Mouse (Mus musculus) brain, adult 2 months (tissue): ENCODE measurements around the gene Fam57b.

Experiments
- DNase-seq: peaks from one replicate; pipeline ENCODE4 v3.0.0; 2011; ENCODE audit warnings: low read depth, low spot score

Fam57b gene

DNA sequence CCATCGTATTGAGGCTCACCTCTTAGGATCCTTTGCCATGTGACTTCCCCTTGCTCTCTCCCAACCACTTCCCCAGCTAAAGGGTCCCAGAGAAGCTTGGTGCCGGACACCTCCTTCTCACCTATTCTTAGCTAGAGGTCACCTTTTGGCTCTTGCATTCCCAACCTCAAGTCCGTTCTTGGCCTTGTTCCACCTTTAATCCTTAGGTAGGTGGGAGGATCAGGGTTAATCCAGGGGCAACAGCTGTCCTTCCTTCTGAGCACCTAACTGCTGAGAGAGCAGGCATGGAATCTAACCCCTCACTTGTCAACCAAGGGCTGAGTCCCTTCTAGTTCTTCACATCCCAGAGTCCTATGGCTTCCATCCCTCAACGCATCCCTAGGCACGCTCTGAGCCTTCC, 28.5 kb downstream of the Fam57b start:
- DNase-seq, result no peak

DNA sequence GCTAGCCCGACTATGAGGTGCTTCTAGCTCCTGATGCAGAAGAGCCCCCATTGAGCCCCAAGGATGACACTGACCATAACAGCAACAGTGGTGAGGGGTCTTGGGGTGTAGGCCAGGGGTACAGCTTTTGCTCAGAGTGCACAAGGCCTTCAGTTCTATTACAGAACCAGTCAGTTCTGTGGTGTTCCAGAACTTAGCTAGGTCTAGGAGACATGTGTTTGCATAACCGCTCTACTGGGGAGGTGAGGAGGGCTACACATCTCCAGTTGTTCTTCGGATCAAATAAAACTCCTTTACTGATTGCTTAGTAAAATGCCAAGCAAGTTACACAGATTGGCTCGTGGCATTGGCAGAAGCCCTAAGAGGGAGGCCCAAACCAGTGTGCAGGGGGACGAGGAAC, 34.1 kb downstream of the Fam57b start, which contains the start of gene 4930451I11Rik:
Gene 4930451I11Rik (minus strand): TSS at position 101 of the 400 bp plus-strand sequence.
- no peak for DNase-seq

DNA sequence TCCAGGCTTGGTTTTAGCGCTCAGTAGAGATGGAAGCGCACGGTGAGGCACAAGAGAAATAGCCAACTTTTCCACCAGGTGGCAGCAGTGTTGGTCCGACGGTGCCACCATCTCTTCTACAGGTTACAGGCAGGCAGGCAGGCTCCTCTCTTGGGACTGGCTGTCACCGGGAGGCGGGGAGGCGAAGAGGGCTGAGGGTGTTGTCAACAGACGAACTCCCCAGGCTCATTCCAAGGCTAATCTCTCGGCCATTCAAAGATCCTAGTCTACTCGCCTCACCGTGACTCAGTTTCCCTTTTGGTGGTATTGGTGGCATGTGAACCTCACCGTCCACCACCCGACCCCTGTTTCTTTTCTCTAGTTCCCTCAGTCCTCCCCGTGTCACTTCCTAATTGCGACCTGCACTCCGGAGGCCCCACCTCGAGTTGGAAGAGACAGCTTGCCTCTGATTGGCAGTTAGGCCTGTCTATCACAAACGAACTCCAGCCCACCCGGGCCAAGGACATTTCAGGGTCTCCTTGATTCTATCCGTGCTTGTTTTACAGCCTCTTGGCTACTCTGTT, 34.6 kb downstream of the Fam57b start:
- peak; percentile 91 for DNase-seq

DNA sequence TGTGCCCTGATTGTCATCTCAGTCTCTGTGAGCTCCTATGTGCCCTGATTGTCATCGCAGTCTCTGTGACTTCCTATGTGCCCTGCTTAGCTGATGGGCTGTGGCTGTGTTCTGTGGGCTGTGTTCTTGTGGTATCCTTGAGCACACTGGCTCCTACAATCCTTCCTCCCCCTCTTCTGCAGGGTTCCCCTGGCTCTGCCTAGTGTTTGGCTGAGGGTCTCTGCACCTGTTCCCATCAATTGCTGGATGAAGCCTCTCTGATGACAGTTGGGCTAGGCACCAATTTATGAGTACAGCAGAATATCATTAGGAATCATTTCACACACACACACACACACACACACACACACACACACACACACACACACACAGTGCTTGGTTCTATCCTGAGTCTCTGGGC, 35.8 kb downstream of the Fam57b start:
- no peak for DNase-seq

DNA sequence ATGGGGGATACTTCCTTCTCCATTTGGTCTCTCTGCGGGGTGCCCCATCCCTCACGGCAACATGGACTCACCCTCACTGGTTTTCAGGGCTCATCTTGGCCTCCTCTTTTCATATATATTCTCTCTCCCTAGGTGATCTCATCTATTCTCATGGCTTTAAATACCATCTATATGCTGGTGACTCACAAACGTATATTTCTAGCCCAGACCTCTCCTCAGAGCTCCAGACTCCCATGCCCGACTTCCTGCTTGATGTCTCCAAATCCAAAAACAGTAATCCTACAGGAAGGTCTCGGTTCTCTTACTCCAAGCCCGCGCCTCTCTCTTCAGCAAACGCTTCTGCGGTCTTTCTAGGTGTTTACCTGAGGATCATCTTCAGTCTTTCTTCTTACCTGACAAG, 45.8 kb downstream of the Fam57b start:
- peak; percentile 46 for DNase-seq

DNA sequence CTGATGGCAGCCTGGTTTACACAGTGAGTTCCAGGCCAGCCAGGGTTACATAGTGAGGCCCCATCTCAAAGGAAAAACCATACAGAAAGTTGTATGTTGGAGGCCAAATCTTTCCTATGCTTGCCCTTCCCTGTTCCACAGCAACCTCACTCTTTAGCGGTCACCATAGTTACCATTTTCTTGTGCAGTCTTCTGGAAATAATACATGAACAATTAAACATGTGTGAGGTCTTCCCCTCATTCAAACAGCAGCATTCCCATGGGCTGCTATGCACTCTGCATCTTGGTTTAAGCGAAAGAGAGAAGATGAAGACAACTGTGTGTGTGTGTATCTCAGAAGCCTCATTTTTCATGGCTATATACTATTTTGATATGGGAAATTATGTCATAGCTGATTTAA, 48.0 kb downstream of the Fam57b start:
- DNase-seq, result no peak

DNA sequence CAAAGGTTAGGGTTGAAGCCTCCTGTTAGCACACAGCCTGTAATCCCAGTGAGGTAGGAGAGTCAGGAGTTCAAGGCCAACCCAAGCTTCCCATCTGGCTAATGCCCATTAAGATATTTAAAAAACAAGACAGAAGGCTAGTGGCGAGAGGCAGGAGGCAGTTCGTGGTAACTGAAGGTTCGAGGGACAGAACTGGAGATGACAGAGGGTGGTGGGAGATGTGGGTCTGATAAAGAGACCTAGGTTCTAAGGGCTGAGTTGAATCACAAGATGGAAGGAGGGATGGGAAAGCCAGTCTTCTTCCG, 49.6 kb downstream of the Fam57b start, which contains the start of gene Doc2a:
Gene Doc2a (plus strand): TSS at position 301 of the 305 bp plus-strand sequence.
- no peak for DNase-seq

DNA sequence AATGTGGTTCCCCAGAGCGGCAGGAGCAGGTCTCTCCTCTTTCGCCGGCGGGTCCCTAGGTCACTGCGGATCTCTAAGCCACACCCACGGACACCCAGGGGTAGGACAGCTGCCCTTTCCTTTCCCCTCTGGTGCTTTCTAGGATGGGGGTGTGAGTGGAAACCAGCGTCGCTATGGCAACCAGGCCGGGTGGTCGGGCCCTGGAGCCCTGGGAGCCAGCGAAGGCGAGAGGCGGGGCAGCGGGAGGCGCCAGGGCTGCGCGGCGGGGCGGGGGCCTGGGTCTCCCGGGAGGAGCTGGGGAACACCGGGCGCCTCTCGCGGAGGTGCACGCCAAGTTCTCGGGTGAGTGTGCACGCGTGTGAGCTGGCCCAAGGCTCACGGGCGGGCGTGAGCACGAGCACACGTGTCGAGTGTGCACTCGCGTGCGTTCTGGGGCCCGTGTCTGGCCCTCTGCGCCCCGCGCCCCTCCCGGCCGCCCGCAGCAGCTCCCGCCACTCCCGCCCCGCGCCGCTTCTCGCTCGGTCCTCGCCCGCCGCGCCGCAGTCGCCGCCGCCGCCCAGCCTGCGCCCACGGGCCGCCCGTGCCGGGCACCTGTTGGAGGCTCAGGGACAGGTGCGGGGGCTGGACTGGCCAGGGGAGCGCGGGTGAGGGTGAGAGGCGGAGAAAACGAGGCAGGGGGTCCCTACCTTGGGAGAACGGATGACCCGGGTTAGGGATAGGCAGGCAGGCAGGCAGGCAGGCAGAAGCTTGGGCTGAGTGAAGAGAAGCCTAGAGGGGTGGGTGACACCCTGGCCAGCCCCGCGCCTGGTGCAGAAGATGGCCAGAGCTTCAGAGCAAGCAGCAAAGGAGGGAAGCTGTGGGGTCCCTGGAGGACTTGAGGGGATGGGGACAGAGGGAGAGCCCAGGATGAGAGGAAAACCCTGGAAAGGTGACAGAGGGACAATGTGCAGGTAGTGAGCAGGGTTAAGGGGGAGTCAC, 50.2 kb downstream of the Fam57b start:
- peak; percentile 32 for DNase-seq

DNA sequence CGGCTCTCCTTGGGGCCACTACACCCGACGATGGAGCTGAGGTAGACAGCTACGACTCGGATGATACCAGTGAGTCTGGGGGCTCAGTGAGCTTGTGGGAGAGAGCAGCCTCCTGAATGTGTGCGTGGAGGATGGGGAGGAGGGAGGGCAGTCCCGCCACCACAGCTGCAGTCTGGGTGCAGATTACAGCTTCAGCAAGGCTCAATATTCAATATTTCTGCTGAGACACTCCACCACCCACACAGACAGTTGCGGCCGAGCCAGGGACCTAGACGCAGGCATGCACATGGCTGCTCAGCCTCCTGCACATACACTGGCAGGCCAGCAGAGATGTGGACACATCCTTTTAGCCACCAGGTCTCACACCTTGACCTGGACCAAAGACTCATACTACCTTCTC, 51.3 kb downstream of the Fam57b start:
- peak; percentile 69 for DNase-seq

DNA sequence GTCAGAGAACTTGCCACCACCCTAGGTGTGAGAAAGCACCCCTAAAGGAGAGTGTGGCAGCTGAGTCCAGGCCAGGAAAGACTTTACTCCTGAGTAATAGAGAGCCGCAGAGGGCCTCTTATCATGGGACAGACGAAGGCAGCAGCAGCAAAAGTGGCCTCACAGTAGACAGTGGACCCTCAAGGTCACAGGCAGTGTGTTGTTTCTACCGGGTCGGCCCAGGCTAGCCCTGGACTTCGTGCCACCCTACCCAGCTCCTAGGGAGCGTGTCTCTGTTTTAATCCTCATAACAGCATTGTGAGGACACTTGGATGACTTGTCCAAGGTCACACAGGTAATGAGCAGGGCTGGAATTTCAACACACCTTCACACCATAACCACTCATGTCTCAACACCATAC, 52.7 kb downstream of the Fam57b start:
- no peak for DNase-seq

DNA sequence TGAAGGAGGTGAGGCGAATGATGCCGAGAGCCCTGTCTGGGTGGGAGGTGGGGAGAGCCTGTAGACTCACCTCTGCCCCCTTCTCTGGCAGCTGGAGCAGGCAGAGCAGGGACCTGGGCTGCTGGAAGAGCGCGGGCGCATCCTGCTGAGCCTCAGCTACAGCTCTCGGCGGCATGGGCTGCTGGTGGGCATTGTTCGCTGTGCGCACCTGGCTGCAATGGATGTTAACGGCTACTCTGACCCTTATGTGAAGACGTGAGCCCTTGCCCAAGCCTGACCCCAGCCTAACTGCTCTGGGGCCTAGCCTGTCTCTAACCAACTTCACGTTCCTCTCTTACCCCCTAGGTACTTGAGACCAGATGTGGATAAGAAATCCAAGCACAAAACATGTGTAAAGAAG, 53.7 kb downstream of the Fam57b start:
- no peak for DNase-seq

DNA sequence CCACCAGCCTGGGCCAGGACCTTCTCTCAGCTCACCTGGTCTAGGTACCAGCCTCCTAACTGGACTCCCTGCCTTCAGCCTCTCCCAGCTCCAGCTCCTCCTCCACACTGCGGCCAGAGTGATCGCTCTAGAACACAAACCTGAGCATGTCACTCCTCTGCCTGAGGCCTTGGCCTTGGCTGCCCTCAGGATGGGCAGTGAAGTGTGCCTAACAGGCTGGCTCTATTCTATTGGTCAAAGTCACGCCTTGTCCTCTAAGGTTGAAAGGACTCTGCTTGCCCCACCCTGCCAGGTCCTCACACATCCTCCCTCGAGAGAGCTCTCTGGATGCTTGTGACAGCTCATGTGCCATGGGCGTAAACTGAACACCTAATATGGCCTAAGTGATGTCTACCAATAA, 56.0 kb downstream of the Fam57b start:
- DNase-seq, result no peak

DNA sequence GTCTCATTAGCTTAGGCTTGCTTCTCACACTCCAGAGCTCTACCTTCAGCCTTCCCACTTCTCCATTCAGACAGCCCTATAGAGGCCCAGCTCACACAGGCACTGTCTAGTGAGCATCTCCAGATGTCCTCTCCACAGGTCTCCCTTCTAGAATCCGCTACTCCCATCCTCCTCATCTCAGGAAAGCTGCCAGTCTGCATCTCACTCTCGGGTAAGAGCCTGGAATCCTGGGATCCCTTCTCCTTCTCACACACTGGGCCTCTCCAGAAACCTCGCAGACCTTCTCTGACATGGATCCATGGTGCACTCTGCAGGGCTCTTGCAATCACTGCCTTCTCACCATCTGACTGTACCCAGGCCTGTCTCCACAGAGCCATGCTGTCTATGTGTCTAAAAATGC, 58.2 kb downstream of the Fam57b start:
- peak; percentile 61 for DNase-seq

DNA sequence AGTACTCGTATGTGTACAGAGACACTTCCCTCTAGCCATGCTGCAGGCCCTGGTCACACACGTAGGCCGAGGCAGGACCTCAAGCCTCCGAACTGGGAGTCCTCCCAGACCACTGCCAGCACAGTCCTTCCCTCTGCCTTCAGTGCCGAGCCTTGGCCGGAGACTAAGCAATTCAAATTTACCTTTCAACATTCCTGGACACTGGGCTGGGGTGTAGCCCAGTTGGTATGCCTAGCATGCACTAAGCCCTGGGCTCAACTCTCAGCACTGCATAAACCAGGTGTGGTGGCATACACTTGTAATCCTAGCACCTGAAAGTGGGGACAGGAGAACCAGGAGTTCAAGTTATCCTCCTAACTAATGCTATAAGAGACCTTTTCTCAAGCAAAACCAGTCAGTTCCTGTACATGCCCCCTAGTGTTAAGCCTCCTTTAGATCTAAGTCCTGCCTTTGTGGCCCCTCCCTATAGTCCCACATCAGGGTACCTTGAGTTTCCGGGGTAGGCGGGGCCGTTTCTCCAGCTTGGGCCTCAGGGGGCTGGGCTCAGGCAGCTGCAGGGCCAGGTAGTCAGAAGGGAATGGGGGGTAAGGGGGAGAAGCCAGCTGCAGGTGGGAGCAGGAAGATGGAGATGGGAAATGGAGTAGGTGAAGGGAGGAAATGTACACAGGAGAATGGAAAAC, 59.4 kb downstream of the Fam57b start:
- no peak for DNase-seq

DNA sequence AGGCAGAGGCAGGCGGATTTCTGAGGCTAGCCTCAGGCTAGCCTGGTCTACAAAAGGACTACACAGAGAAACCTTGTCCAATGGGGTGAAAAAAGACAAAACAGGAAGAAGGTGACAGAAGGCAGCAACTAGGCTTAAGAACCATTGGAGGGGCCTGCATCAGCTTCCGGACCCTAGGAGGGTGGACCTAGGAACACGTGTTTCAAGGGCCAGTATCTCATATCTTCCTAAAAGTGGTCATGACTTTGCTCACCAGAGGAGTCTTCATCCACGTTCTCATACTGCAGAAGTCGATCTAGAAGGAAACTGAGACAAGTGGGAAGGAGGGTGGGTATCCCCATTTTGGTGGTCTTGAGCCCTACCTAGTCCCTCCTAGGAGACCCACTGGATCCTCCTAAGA, 63.5 kb downstream of the Fam57b start:
- DNase-seq, result no peak

DNA sequence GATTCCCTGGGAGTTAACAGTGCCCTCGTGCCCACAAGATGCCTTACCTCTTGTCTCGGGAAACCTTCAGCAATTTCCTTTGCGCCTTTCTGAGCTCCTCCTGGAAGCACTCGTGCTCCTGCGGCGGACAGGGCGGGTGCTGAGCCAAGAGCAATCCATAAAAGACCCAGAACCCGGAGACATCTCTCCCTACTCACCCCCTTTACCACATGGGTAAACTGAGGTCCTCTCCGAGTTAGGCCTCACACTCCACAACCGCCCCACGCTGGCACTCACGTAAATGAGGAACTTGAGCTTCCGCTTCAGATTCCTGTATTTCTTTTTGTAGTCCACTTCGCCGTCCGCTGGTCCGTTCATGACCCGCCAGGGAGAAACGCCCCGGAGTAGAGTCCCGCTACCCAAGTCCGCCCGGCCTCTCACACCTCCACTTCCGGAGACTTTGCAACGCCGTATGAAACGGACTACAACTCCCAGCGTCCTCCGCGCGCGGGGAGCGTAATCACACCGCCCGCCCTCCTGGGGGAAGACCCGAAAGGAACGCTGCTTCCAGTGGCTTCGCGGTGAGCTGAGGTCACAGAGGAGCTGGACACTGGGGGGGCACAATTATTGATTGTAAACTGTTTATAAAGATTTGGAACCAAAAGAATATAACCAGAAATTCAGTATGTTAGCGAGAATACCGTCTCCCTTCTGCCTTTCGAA, 64.1 kb downstream of the Fam57b start, which contains the start of gene Hirip3:
Gene Hirip3 (plus strand): TSS at position 544 of the 702 bp plus-strand sequence.
- DNase-seq, result peak; percentile 97

DNA sequence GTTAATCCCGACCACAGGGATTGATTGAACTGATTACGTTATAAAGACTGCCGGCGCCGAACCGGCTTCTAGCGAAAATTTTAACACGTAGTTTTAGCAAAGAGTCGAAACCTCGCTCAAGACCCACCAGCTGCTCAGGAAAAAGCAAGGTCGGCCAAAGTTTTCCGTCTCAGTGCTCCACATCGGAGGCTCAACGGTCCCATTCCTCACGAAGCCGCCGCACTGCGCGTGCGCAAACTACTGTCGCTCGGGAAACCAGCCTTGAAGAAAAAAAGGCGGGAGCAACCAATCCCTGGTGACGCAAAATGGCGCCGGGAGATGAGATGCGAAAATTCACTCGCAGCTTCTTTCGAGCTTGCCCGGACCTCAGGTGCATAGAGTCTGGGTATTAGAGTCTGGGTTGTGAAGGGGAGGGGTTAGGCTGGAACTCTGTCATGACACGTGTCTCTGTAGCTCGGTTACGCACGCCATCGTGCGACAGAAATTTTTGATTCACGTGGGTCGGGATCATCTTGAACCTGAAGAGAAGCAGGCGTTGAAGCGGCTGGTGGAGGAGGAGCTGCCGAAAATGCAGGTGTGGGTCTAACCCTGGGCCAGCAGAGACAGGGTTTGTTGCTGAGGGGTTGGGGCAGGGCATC, 64.8 kb downstream of the Fam57b start, which contains the start of gene Ino80e:
Gene Ino80e (minus strand): TSS at position 231 of the 638 bp plus-strand sequence.
- DNase-seq, result peak; percentile 97

DNA sequence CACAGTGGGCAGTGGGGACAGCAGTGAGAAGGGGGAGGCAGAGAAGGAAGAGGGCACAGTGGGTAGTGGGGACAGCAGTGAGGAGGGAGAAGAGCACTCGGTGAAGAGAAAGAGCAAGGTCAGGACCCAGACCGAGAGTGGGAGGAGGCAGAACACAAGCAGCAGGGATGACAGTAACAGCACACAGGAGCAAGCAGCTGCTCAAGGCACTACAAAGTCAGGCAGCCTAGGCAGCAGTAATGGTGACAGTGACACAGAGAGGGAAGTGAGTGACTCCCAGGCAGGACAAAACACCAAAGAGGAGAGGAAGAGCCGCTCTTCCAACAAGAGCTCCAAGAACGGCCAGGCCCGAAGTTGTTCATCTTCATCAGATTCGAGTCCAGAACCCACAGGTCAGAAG, 66.3 kb downstream of the Fam57b start:
- DNase-seq, result no peak

DNA sequence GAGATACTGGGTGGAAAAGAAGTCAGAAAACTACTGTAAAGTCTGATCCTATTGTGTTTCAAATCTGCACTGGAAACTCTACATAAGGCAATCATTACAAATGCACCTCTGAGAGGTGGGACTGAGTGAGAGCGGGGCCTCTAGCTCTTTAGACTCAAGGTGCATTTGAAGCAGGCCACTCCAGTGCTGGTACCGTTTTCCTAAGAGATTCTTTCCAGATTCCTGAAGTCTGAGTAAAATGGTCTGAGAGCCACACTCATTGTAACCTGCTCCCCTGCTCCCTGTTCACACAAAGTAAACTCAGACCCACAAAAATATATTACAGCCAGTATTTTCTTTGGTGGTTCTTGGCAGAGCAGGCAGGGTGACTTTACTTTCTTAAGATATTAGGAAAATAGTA, 70.1 kb downstream of the Fam57b start:
- no peak for DNase-seq

DNA sequence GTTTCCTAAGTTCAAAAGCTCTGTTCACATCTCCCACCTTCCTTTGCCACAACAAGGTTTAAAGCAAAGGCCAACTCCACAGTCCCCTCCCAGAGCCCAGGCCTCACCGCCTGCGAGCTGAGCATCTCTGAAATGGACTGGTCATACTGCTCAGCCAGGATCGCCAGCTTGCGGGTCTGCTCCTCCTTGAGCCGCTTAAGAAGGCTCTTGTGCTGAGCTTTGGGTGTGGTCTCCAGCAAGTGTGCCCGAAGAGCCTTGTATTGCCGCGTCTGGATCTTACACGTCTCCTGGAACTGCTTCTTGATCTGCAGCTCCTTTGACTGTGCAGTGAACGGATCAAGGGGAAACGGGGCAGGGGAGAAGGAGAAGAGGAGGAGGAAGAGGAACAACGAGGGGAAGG, 70.5 kb downstream of the Fam57b start:
- no peak for DNase-seq

DNA sequence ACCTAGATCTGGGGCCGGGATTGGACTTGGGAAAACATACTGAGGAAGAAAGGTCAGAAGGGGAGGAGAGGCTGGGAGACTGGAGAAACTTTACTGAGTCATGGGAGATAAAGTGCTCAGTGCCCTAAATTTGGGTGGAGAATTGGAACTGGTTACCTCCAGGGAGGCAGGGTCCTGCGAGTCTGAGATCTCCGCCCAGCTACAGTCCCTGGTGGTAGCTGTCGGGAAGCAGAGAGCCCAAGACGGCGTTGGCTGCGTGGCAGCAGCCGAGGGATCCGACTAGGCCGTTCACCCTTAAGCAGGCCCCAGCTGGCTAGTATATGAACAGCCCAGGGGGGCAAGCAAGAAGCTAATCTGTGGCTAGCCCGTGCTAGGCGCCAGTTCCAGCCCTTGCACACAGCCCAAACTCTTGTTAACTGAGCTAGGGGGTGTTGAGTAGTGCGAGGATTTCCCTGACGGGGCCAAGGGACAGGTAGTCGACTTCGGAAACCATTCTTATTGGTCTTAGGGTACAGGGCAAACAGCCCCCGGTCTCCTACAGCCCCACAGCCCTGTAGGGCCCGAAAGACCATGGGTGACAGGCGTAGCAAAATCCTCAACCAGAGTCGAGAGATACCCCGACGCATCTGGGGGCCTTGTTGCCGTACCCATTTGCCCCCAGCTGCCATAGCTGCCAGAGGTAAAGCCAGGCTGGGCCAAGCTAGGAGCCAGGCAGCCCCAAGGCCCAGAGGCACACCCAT, 72.5 kb downstream of the Fam57b start:
- DNase-seq, result no peak
